Mouse (Mus musculus): ENCODE results near the gene Gm21981.
A peak's percentile ranks its signal among the peaks of the same experiment; 100 is the strongest.
"Not testable (repeated sequence)": the region's sequence is repeated elsewhere in the genome, so short reads cannot be mapped to it uniquely, and the experiment has no call there.

Gene Gm21981

GRCm38 (mm10) chr17:47664474-47664873 lies 29.8 kb downstream of the Gm21981 start:
- no peak for DNase-seq (ENCODE audit: low read depth, low spot score)

- DNase-seq (ENCODE audit: low read depth, low spot score), result peak; percentile 32
Measured at GRCm38 (mm10) chr17:47663009-47663713, 31.1 kb downstream of the Gm21981 start.

GRCm38 (mm10) chr17:47658741-47659243 lies 35.5 kb downstream of the Gm21981 start:
- no peak for DNase-seq (ENCODE audit: low read depth, low spot score)

DNA sequence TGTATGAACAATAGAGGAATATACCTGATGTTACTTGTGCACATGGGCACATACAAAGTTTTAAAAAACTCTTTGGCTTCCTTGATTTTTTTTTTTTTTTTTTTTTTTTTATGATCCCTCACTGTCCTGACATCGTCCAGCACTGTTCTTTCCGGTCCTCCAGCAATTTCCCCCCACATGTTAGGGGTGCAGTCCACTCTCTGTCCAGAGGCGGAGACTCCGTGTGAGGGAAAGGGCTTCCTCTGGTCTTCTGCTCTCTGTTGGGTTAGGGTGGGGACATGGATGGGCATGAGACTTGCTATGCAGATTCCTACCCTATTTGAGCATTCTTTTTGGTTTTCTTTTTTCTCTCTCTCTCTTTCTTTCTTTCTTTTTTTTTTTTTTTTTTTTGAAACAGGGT lies 36.4 kb downstream of the Gm21981 start:
- DNase-seq (ENCODE audit: low read depth, low spot score), result no peak

GRCm38 (mm10) chr17:47655697-47656096 lies 38.6 kb downstream of the Gm21981 start:
- no peak for DNase-seq (ENCODE audit: low read depth, low spot score)

DNA sequence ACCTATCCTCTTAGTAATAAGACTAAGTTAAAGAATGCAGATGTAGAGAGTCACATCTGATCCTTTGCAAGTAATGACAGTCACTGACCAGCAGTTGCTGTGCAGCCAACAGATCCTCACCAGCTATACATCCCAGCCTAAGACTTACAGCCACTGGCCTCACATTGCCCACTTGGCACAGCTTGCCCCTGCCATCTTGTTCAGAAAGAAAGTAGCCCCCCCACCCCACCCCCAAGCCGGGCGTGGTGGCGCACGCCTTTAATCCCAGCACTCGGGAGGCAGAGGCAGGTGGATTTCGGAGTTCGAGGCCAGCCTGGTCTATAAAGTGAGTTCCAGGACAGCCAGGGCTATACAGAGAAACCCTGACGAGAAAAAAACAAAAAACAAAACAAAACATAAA lies 39.9 kb downstream of the Gm21981 start:
- DNase-seq (ENCODE audit: low read depth, low spot score), result not testable (repeated sequence)

- no peak for DNase-seq (ENCODE audit: low read depth, low spot score)
Measured at GRCm38 (mm10) chr17:47651953-47652352, 42.3 kb downstream of the Gm21981 start.

- DNase-seq (ENCODE audit: low read depth, low spot score), result peak; percentile 58
Measured at GRCm38 (mm10) chr17:47648966-47649365, 45.3 kb downstream of the Gm21981 start.

- DNase-seq (ENCODE audit: low read depth, low spot score), result peak; percentile 96
Measured at GRCm38 (mm10) chr17:47646683-47647082, 47.6 kb downstream of the Gm21981 start.

- no peak for DNase-seq (ENCODE audit: low read depth, low spot score)
Measured at GRCm38 (mm10) chr17:47642992-47643391, 51.3 kb downstream of the Gm21981 start.
